Comparison of ENCODE assay signal across 12 mouse cellular contexts in genomic region chr19:32574846-32575245, GRCm38 (mm10).
"Had no signal": no experiment of that assay in that cellular context is flagged by ENCODE, and none has a peak within 500 bp of the region (broad histone marks: within the 10 kb centered on the region; RNA-seq: fewer than 3 reads in every experiment).

No protein-coding gene starts in this region.

- H3K27ac ChIP-seq: intestine, embryonic 15.5 days; kidney, embryonic 15.5 days; limb, embryonic 12.5 days; liver, embryonic 13.5 days; midbrain, embryonic 12.5 days; stomach, postnatal 0 days had no signal

- ATAC-seq: intestine, embryonic 15.5 days; midbrain, embryonic 16.5 days had no signal

- H3K4me3 ChIP-seq: intestine, embryonic 15.5 days; kidney, embryonic 15.5 days; limb, embryonic 12.5 days; liver, embryonic 13.5 days; midbrain, embryonic 12.5 days had no signal

- H3K27me3 ChIP-seq: intestine, embryonic 15.5 days; kidney, embryonic 15.5 days; limb, embryonic 12.5 days; liver, embryonic 13.5 days; midbrain, embryonic 12.5 days had no signal

- H3K36me3 ChIP-seq: intestine, embryonic 15.5 days; kidney, embryonic 15.5 days; limb, embryonic 12.5 days; liver, embryonic 13.5 days; midbrain, embryonic 12.5 days had no signal

- H3K9ac ChIP-seq: intestine, embryonic 15.5 days; kidney, embryonic 15.5 days; limb, embryonic 12.5 days; liver, embryonic 13.5 days; midbrain, embryonic 12.5 days had no signal

- H3K9me3 ChIP-seq: intestine, embryonic 15.5 days; kidney, embryonic 15.5 days; limb, embryonic 12.5 days; liver, embryonic 13.5 days; midbrain, embryonic 12.5 days had no signal

- H3K4me2 ChIP-seq: intestine, embryonic 15.5 days; kidney, embryonic 15.5 days; limb, embryonic 12.5 days; liver, embryonic 13.5 days; midbrain, embryonic 12.5 days had no signal

- H3K4me1 ChIP-seq: intestine, embryonic 15.5 days had no signal

- DNase-seq: kidney, adult 2 months; kidney, postnatal 14 days; liver; liver, embryonic 13.5 days; lung, adult 18-20 months; right cerebral cortex, adult 18-20 months had no signal
